Mouse (Mus musculus): ENCODE data around the gene Fam20c. TPM values are rescaled to one million over a fixed set of nuclear protein-coding genes. Genes with fewer than 3 reads are reported as not detected.

Fam20c gene
- polyA plus RNA-seq, 1 experiment from 2014 or later: 4.9 TPM

DNA sequence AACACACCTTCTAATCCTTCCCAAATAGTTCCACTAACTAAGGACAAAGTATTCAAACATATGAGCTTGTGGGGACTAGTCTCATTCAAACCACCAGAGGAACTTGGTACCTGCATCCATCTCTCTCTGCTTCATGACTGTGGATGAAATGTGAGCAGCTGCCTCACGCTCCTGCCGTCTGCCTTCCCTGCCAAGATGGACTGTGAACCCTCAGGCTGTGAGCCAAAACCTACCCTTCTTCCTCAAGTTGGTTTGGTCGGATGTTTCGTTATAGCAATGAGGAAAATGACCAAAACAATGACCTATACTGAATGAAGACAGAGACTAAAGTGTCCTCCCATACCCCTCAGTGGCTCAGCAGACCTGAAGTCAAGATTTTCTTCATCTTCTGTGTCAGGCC is 86.7 kb downstream of the Fam20c start:
- no peak for TF ChIP-seq EP300 (IDR thresholded peaks at IDR 0.05)
- no peak for TF ChIP-seq CTCF (IDR thresholded peaks at IDR 0.05)
- H3K27ac ChIP-seq (ENCODE audit: low read length): no peak overlapping the region

DNA sequence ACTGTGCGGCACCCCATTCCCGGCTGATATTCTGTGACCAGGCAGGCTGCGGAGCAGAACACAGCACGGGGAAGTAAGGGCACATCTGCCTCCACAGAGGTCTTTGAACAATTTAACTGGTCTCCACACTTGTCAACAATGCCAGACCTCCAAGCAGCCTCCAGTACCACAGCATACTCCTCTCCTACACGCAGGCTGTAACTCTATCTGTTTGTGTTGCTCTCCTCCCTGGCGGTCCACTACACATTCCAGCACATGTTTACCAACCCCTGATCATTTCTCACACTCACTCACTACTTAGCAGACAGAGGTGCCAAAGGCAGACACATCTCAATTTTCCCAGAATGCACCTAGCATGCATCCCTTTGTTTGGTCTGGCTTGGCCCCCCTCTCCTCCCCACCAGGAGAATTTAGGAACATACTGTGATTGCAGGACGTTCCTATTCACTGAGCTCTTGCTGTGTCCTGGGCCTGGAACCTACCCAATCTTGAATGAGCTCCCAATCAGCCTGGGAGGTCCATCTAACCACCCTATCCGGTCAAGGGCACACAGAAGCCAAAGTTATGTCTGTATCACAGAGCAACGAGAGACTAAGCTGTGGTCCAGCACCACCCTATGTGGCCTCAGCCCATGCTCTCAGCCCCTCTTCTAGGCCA is 89.0 kb downstream of the Fam20c start:
- DNase-seq (ENCODE audit: low spot score): no peak
- no peak overlapping the region for H3K27ac ChIP-seq (ENCODE audit: low read length)
- no peaks in the 10 kb centered on the region for H3K36me3 ChIP-seq (ENCODE audit: insufficient read depth, low read length)
- no peak overlapping the region for H3K4me2 ChIP-seq (replicated peaks; ENCODE audit: low read depth, low read length)
- H3K27me3 ChIP-seq (replicated peaks; ENCODE audit: insufficient read depth, low read length): no peaks in the 10 kb centered on the region
- peak; percentile 25 for ATAC-seq
- TF ChIP-seq CTCF (IDR thresholded peaks at IDR 0.05) (no peak), EP300 (IDR thresholded peaks at IDR 0.05) (no peak)
- H3K9ac ChIP-seq (replicated peaks; ENCODE audit: low read depth): no peak overlapping the region
- 48% methylated on average over 9 of the region's 9 CpGs for WGBS
- no peaks in the 10 kb centered on the region for H3K4me1 ChIP-seq (ENCODE audit: insufficient read depth, low read depth, low read length)
- H3K9me3 ChIP-seq (ENCODE audit: low read length): no peaks in the 10 kb centered on the region
- H3K4me3 ChIP-seq (ENCODE audit: low read depth, low read length): no peak overlapping the region

More for the DNA sequence above, 86.7 kb downstream of the Fam20c start:
- H3K9ac ChIP-seq (replicated peaks; ENCODE audit: low read depth): no peak overlapping the region
- no peak overlapping the region for H3K4me3 ChIP-seq (ENCODE audit: low read depth, low read length)
- H3K9me3 ChIP-seq (ENCODE audit: low read length): no peaks in the 10 kb centered on the region
- no peaks in the 10 kb centered on the region for H3K4me1 ChIP-seq (ENCODE audit: insufficient read depth, low read depth, low read length)
- 95% methylated on average over 4 of the region's 4 CpGs for WGBS
- ATAC-seq (no peak), DNase-seq (ENCODE audit: low spot score) (no peak)
- no peaks in the 10 kb centered on the region for H3K27me3 ChIP-seq (replicated peaks; ENCODE audit: insufficient read depth, low read length)
- H3K36me3 ChIP-seq (ENCODE audit: insufficient read depth, low read length): no peaks in the 10 kb centered on the region
- H3K4me2 ChIP-seq (replicated peaks; ENCODE audit: low read depth, low read length): no peak overlapping the region

DNA sequence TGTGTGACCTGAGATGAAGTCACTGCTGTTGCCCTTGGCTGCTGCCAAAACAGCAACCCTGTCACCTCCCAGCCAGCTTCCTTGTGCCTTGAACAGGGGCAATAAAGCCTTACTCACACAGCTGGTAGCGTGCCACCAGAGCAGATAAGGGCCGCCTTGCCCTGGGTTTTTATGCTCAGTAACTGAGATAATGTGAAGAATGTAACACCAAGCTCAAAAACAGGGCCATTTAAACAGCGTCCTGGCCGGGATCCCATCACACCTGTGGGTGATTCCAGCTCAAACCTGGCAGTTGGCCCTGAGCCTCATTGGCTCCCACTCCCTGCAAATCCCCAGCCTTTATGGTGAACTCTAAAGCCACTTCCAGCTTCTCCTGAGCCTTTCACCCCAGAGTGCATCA is 92.2 kb downstream of the Fam20c start:
- Histone ChIP-seq H3K9ac (replicated peaks; ENCODE audit: low read depth) (no peak overlapping the region), H3K27me3 (replicated peaks; ENCODE audit: insufficient read depth, low read length) (no peaks in the 10 kb centered on the region; the same call in 1 of the 2 replicates), H3K4me3 (ENCODE audit: low read depth, low read length) (no peak overlapping the region), H3K4me2 (replicated peaks; ENCODE audit: low read depth, low read length) (no peak overlapping the region), H3K9me3 (ENCODE audit: low read length) (no peaks in the 10 kb centered on the region), H3K27ac (ENCODE audit: low read length) (no peak overlapping the region), H3K4me1 (ENCODE audit: insufficient read depth, low read depth, low read length) (no peaks in the 10 kb centered on the region), H3K36me3 (ENCODE audit: insufficient read depth, low read length) (no peaks in the 10 kb centered on the region)
- DNase-seq (ENCODE audit: low spot score) (peak; percentile 41), ATAC-seq (peak; percentile 62)
- TF ChIP-seq EP300 (IDR thresholded peaks at IDR 0.05) (no peak), CTCF (IDR thresholded peaks at IDR 0.05) (no peak)
- WGBS: 34% methylated on average over 4 of the region's 4 CpGs

DNA sequence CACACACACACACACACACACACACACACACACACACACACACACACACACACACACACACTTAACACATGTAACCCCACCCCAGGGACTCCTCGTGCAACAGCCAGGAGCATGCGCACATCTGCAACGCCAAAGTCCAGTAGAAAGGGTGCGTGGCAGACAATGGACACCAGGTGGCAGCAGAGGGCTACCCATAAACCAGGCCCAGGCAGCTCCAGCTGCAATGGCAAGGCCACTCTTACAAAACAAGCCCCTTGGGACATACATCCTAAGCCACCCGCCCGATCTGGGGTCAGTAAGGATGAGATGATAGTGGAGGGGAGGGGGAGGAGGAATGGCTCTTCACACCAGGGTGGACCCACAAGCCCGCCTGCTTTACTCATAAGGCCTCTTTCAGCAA is 93.8 kb downstream of the Fam20c start:
- no peaks in the 10 kb centered on the region for H3K9me3 ChIP-seq (ENCODE audit: low read length)
- H3K4me3 ChIP-seq (ENCODE audit: low read depth, low read length): no peak overlapping the region
- no peak overlapping the region for H3K9ac ChIP-seq (replicated peaks; ENCODE audit: low read depth)
- TF ChIP-seq EP300 (IDR thresholded peaks at IDR 0.05): no peak
- peak; percentile 98 for TF ChIP-seq CTCF (IDR thresholded peaks at IDR 0.05)
- WGBS: 6% methylated on average over 7 of the region's 7 CpGs
- H3K27me3 ChIP-seq (replicated peaks; ENCODE audit: insufficient read depth, low read length): no peaks in the 10 kb centered on the region; the same call in 1 of the 2 replicates
- ATAC-seq (peak; percentile 72), DNase-seq (ENCODE audit: low spot score) (peak; percentile 91)
- H3K4me2 ChIP-seq (replicated peaks; ENCODE audit: low read depth, low read length): no peak overlapping the region
- H3K27ac ChIP-seq (ENCODE audit: low read length): no peak overlapping the region
- H3K36me3 ChIP-seq (ENCODE audit: insufficient read depth, low read length): no peaks in the 10 kb centered on the region
- no peaks in the 10 kb centered on the region for H3K4me1 ChIP-seq (ENCODE audit: insufficient read depth, low read depth, low read length)

DNA sequence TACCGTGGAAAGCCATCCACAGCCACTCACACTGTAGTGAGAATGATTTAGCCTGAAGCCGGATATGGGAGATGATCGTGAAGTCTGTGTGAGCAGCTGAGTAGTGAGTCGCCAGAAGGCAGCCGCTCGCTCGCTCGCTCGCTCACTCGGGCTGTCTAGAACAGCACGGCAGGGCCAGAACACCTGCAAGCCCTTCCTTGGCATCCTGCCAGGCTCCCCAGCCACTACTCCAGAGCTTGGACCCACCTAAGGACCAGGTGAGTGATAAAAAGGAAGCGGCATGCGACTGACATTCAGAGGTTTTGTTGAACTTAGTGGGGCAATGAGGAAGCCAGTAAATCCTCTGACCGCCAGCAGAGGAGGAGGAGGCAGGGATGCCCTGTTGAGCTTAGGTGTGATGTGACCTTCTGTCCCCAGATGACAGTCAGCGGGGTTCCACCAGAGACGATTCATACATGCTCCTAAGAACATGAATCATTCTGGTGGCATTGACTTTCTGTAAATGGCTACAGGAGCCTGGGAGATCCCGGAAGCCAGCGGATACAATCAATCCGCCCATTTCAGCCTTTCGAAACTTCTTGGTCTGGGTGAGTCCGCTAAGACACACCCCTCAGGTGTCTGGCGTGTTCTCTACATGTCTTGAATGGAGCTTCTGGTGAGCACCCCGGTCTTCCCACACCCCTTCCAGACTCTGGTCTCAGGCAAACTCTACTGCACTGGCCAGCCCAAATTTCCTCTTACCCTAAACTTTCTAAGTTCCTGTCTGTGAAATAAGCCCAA is 95.6 kb downstream of the Fam20c start:
- Histone ChIP-seq H3K27me3 (replicated peaks; ENCODE audit: insufficient read depth, low read length) (no peaks in the 10 kb centered on the region; the same call in 1 of the 2 replicates), H3K27ac (ENCODE audit: low read length) (no peak overlapping the region), H3K36me3 (ENCODE audit: insufficient read depth, low read length) (no peaks in the 10 kb centered on the region), H3K4me2 (replicated peaks; ENCODE audit: low read depth, low read length) (no peak overlapping the region), H3K4me1 (ENCODE audit: insufficient read depth, low read depth, low read length) (no peaks in the 10 kb centered on the region), H3K4me3 (ENCODE audit: low read depth, low read length) (no peak overlapping the region), H3K9ac (replicated peaks; ENCODE audit: low read depth) (no peak overlapping the region), H3K9me3 (ENCODE audit: low read length) (no peaks in the 10 kb centered on the region)
- ATAC-seq: no peak
- no peak for DNase-seq (ENCODE audit: low spot score)
- 52% methylated on average over 23 of the region's 23 CpGs for WGBS
- TF ChIP-seq EP300 (IDR thresholded peaks at IDR 0.05) (no peak), CTCF (IDR thresholded peaks at IDR 0.05) (no peak)

DNA sequence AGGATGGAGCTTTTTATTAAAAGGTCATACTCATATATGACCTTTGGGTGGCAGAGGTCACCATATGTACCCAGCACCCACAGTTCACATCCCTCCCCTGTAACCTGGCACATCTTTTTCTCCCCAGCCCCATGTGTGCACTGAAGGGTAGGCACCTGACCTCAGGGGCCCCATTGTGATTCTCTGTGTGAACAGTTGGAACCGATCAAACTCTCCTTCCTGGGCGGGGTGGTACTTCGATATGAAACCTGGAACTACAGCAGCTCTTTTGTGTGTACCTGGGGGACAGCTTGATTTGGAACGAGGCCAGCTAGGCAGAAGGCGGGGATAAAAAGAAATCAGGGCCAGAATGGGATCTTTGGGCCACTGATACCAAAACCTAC is 96.1 kb downstream of the Fam20c start:
- Histone ChIP-seq H3K4me1 (ENCODE audit: insufficient read depth, low read depth, low read length) (no peaks in the 10 kb centered on the region), H3K4me2 (replicated peaks; ENCODE audit: low read depth, low read length) (no peak overlapping the region), H3K9me3 (ENCODE audit: low read length) (no peaks in the 10 kb centered on the region), H3K27ac (ENCODE audit: low read length) (no peak overlapping the region), H3K27me3 (replicated peaks; ENCODE audit: insufficient read depth, low read length) (no peaks in the 10 kb centered on the region; the same call in 1 of the 2 replicates), H3K9ac (replicated peaks; ENCODE audit: low read depth) (no peak overlapping the region), H3K4me3 (ENCODE audit: low read depth, low read length) (no peak overlapping the region), H3K36me3 (ENCODE audit: insufficient read depth, low read length) (no peaks in the 10 kb centered on the region)
- TF ChIP-seq EP300 (IDR thresholded peaks at IDR 0.05): no peak
- no peak for TF ChIP-seq CTCF (IDR thresholded peaks at IDR 0.05)
- 68% methylated on average over 5 of the region's 5 CpGs for WGBS
- ATAC-seq (no peak), DNase-seq (ENCODE audit: low spot score) (no peak)

Measured in lung, postnatal 0 days (tissue).